Mouse (Mus musculus) hindbrain, embryonic 14.5 days (tissue): ENCODE results near the gene Ly6g6f. TPM values are rescaled to one million over a fixed set of nuclear protein-coding genes. Genes with fewer than 3 reads are reported as not detected.

Source experiments
- ATAC-seq: fragments of 200-750 bp; cut with Nextera tagmentation; 2 replicates; pipeline ENCODE4 v1.8.0; 2017; ENCODE audit warnings: moderate number of reproducible peaks, mild to moderate bottlenecking, moderate TSS enrichment, moderate library complexity; ENCODE audit not compliant: low FRiP score
- DNase-seq: peaks from one replicate; pipeline ENCODE4 v3.0.0-alpha.2; 2015; ENCODE audit warnings: low spot score
- H3K27ac ChIP-seq: fragments of 300-500 bp; sonication (generic); 2 replicates; pipeline ENCODE4 v1.5.1; 2014; ENCODE audit warnings: mild to moderate bottlenecking, moderate library complexity
- H3K27me3 ChIP-seq: fragments of 300-500 bp; sonication (generic); 2 replicates; pipeline ENCODE4 v1.6.1; 2014; ENCODE audit warnings: mild to moderate bottlenecking, low read length, mixed read lengths; ENCODE audit not compliant: control insufficient read depth, insufficient read depth
- H3K36me3 ChIP-seq: fragments of 300-500 bp; sonication (generic); replicated peaks from 2 replicates; pipeline ENCODE4 v1.6.1; 2014; ENCODE audit not compliant: control insufficient read depth, insufficient read depth
- H3K4me1 ChIP-seq: fragments of 300-500 bp; sonication (generic); replicated peaks from 2 replicates; pipeline ENCODE4 v1.6.1; 2014; ENCODE audit warnings: antibody characterized with exemption, low read length, mixed read lengths; ENCODE audit not compliant: control insufficient read depth, insufficient read depth
- H3K4me2 ChIP-seq: fragments of 300-500 bp; sonication (generic); replicated peaks from 2 replicates; pipeline ENCODE4 v1.6.1; 2014; ENCODE audit warnings: mild to moderate bottlenecking, moderate library complexity
- H3K4me3 ChIP-seq: fragments of 300-500 bp; sonication (generic); replicated peaks from 2 replicates; pipeline ENCODE4 v1.5.1; 2014; ENCODE audit warnings: mild to moderate bottlenecking, low read length
- H3K9ac ChIP-seq: fragments of 300-500 bp; sonication (generic); 2 replicates; pipeline ENCODE4 v1.6.1; 2014
- H3K9me3 ChIP-seq: fragments of 300-500 bp; sonication (generic); 2 replicates; pipeline ENCODE4 v1.6.1; 2016; ENCODE audit warnings: low read length; ENCODE audit not compliant: control insufficient read depth
- WGBS: fragments of 180-500 bp; shearing (Covaris S2); extraction: QIAGEN DNeasy Blood & Tissue Kit; methylation state at CpG from one replicate; pipeline ENCODE4 v1.1.7; 2014; 5-methylcytosine and 5-hydroxymethylcytosine counted together
- polyA plus RNA-seq: library from polyadenylated mRNA; unstranded; fragments of >200 nt; fragmentation: Nextera tagmentation; extraction: Ambion mirVana; gene quantifications from 2 replicates; pipeline ENCODE4 v1.2.1, GENCODE M21; 2014

Gene Ly6g6f
- polyA plus RNA-seq, 1 experiment from 2014 or later = 0.23 TPM

DNA sequence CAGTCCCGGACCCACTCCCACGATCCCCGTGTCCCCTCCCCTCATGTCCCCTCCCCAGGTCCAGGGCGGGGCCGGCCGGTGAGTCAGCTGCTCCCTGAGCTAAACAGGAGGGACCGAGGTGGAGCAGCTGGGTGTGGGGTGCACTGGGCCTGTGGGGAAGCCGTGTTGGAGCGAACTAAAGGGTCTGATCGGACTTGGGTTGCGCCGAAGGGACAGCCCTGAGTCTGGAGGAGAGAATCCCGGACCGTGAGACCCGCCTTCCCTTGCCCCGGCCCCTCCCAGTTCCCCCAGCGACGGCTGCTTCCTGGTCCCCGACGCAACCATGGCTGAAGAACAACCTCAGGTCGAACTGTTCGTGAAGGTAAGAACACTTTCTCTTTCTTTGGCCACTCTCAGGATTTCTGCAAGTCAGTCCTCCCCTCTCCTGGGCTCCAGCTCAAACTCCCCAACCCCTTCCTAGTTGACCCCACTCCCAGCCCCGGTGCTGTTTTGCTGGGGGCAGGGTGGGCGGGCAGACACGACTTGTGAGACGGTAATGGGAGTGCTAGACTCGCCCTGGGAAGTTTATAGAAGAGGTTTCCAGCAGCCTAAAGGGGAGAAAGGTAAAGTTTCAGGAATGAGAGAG, 35.2 kb downstream of the Ly6g6f start:
- Histone ChIP-seq H3K4me2 (peak overlapping the region; percentile 59), H3K36me3 (0 out of 2 replicates have a peak, but pooled peaks cover 10% of the 10 kb centered on the region), H3K9me3 (no peaks in the 10 kb centered on the region), H3K27ac (peak overlapping the region; percentile 88), H3K9ac (peak overlapping the region; percentile 62), H3K4me1 (peaks cover 27% of the 10 kb centered on the region), H3K27me3 (no peaks in the 10 kb centered on the region), H3K4me3 (peak overlapping the region; percentile 39)
- 1% methylated on average over 27 of the region's 27 CpGs for WGBS
- no peak for DNase-seq
- no peak for ATAC-seq

DNA sequence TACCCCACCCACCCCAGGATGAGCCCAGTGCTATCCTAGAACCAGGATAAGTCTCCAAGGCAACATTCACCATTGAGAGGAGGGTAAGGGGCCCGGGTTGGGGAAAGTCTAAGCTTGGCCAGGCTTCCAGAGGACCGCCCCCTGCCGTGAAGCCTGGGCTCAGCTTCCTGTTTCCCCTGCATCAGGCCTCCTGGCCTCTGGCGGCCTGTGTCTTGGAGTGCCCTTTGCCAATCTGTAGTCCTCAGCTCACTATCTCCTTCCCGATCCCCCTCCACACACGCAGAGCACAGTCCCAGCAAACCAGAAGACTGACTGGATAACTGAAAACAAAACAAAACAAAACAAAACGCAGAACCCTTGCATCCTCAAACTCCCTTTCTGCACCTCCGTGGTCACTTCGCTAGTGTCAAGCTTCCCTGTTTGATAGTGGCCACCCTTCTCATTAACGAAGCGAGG, 35.8 kb downstream of the Ly6g6f start, which contains the start of gene Clic1:
TSS of gene Clic1 (plus strand) at position 406 of the 456 bp plus-strand sequence.
- Histone ChIP-seq H3K9ac (peak within 1 kb of the TSS; percentile 62), H3K4me2 (peak within 1 kb of the TSS; percentile 59), H3K4me3 (peak within 1 kb of the TSS; percentile 39), H3K27ac (peak within 1 kb of the TSS; percentile 88), H3K27me3 (no peaks in the 10 kb centered on the region), H3K36me3 (0 out of 2 replicates have a peak, but pooled peaks cover 10% of the 10 kb centered on the region), H3K4me1 (peaks cover 27% of the 10 kb centered on the region), H3K9me3 (no peaks in the 10 kb centered on the region)
- DNase-seq = peak; percentile 65
- ATAC-seq = peak; percentile 1; the same call in 1 of the 2 replicates
- WGBS = 5% methylated on average over 11 of the region's 11 CpGs

DNA sequence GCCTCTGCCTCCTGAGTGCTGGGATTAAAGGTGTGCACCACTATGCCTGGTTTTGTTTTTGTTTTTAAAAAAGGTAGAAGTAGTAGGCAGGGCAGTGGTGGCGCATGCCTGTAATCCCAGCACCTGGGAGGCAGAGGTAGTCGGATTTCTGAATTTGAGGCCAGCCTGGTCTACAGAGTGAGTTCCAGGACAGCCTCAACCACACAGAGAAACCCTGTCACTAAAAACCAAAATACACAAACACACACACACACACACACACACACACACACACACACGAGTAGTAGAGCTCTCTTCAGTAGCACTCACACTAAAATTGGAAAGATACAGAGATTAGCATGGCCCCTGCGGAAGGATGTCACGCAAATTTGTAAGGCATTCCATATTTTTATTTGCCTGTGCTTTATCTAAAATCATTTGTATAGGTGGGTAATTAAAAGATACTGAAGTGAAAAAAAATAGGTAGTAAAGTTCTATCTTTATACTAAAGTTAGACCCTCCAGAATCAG, 36.4 kb downstream of the Ly6g6f start:
- H3K4me3 ChIP-seq = no peak overlapping the region
- peaks cover 27% of the 10 kb centered on the region for H3K4me1 ChIP-seq
- no peak for ATAC-seq
- H3K9me3 ChIP-seq = no peaks in the 10 kb centered on the region
- peak overlapping the region; percentile 59 for H3K4me2 ChIP-seq
- no peak for DNase-seq
- H3K27me3 ChIP-seq = no peaks in the 10 kb centered on the region
- H3K27ac ChIP-seq = peak overlapping the region; percentile 88; the same call in 1 of the 2 replicates
- 0 out of 2 replicates have a peak, but pooled peaks cover 6% of the 10 kb centered on the region for H3K36me3 ChIP-seq
- WGBS = 74% methylated on average over 5 of the region's 5 CpGs
- no peak overlapping the region for H3K9ac ChIP-seq

DNA sequence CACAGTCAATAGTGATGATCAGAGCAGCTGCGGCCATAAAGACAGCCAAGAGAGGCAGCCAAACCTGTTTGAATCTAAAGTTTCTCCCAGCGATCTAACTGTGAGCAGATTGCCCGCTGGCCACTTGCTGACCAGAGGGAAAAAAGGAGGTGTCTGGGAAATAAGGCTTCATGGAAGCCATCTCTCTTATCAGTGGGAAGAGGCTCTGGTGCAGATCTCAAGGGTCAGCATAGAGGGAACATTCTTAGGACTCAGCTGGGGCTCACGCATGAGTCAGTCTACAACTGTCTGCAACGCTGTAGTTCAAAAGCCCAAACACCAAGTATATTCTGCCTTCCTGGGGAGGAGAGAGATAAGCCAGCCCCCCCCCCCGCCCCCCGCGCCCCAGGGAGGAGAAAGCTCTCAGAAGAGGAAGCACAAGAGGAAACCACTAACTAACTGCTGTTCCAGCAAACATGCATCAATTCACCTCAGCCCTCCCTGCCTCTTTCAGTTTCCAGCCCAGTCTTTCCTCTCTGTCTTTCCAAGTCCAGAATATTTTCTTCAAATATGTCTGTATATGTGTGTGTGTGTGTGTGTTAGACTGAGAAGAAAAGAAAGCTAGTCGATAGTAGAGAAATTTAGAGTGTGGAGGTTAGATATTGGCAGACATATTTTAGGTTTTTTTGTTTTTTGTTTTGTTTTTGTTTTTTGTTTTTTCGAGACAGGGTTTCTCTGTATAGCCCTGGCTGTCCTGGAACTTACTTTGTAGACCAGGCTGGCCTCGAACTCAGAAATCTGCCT, 37.1 kb downstream of the Ly6g6f start:
- no peak overlapping the region for H3K4me3 ChIP-seq
- ATAC-seq (no peak), DNase-seq (no peak)
- H3K9me3 ChIP-seq = no peaks in the 10 kb centered on the region
- H3K4me2 ChIP-seq = no peak overlapping the region
- H3K4me1 ChIP-seq = peaks cover 27% of the 10 kb centered on the region
- WGBS = 39% methylated on average over 11 of the region's 11 CpGs
- H3K27ac ChIP-seq = peak overlapping the region; percentile 14; the same call in 1 of the 2 replicates
- 0 out of 2 replicates have a peak, but pooled peaks cover 4% of the 10 kb centered on the region for H3K36me3 ChIP-seq
- H3K9ac ChIP-seq = no peak overlapping the region
- no peaks in the 10 kb centered on the region for H3K27me3 ChIP-seq

DNA sequence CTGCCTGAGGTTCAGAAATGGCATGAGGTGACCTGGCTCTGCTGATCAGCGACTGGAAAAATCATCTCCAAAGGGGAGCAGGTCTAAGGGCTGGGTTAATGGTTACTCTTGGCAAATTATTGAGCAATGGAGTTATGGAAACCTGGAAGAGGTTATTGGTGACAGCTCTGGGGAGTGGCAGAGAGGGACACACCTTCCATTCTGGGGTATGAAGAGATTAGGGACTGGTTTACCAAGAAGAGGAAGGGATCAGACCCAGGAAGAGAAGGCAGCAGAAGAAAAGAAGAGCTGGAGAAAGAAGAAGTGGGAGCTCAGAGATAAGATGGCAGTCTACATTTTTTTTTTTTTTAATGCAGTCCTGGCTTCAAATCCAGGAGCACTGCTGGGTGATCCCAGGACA, 37.7 kb downstream of the Ly6g6f start:
- DNase-seq = no peak
- no peaks in the 10 kb centered on the region for H3K27me3 ChIP-seq
- peaks cover 27% of the 10 kb centered on the region for H3K4me1 ChIP-seq
- H3K9ac ChIP-seq = no peak overlapping the region
- H3K9me3 ChIP-seq = no peaks in the 10 kb centered on the region
- no peak for ATAC-seq
- H3K4me3 ChIP-seq = no peak overlapping the region
- H3K27ac ChIP-seq = no peak overlapping the region
- H3K4me2 ChIP-seq = no peak overlapping the region
- H3K36me3 ChIP-seq = 0 out of 2 replicates have a peak, but pooled peaks cover under 1% of the 10 kb centered on the region
- WGBS = 50% methylated on average over 1 of the region's 1 CpGs

DNA sequence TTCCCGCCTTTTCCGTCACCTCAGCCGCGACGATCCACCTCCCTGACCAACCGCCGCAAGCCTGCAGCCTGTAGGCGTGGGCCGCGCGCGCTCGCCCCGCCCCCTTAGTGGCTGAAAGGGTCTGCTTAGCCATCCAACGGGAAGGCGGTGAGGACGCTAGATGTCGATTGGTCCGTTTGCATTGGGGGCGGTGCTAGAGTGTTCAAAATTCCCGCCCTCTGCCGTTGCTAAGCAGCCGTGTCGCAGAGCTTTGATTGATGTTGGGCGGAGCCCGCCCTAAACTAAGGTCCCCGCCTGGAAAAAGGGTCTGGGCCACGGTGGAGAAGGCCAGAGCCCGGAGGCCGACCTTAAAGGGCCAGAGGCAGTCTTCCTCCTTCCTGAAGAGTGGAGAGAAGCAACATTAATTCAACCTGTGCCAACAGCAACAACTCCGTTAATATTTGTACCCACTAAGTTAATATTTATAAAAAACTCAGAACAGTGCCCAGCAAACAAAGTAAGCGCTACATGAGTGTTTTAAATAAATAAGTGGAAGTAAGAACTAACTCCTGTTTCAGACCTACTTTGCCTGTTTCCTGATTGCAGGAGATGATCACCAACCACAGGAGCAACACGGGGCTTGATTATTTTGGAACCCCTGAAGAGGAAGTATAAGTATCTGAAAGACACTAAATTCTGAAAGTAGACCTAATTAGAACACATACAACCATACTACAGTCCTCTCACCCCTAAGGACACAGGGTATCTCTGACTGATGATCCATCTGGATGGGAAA, 38.5 kb downstream of the Ly6g6f start, which contains the start of gene Msh5:
TSS of gene Msh5 (minus strand) at position 65 of the 775 bp plus-strand sequence.
- 2% methylated on average over 33 of the region's 33 CpGs for WGBS

DNA sequence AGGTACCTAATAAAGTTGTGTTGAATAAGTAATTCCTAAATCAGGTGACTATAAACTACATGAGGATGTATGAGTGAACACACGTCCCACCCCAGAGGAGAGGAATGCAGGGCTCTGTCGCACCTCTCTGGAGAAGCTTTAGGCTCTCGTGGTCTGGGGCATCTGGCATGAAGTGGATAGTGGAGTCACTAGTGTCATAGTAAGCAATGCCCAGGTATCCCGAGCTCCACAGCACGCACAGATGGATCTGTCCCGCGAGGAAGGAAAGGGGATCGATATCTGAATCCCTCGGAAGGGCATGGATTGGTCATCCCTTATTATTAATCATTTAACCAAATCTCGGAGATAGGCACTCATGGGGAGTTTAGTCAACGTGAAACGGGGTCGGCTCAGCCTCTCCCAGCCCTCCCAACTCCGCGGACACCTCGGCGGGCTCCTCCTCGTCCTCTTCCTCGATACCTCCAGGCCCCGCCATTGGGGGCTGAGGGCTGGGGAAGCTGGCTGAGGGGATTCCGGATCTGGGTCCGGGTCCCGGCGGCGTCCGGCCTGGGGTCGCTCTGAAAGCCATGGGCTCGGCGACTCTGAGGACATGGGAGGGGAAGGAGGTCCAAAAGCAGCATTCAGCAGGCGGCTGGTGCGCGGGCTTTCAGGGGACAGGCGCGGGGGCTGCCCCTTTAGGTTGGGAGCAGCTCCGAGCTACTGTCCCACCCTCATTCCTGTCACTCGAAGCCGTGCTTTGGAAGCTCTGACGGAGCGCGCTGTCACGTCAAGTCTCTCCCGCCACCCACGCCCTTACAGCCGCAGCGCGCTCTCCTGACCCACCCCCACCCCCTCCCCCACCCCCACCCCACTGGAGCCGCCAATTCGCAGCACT, 39.4 kb downstream of the Ly6g6f start:
- Histone ChIP-seq H3K9ac (peak overlapping the region; percentile 84), H3K27me3 (no peaks in the 10 kb centered on the region), H3K4me3 (peak overlapping the region; percentile 56), H3K4me2 (peak overlapping the region; percentile 99), H3K4me1 (peaks cover 19% of the 10 kb centered on the region), H3K27ac (peak overlapping the region; percentile 43; the same call in 1 of the 2 replicates), H3K9me3 (no peaks in the 10 kb centered on the region), H3K36me3 (no peaks in the 10 kb centered on the region)
- WGBS = 6% methylated on average over 42 of the region's 48 CpGs
- no peak for DNase-seq
- ATAC-seq = peak; percentile 69; the same call in 1 of the 2 replicates

More for the DNA sequence above, 38.5 kb downstream of the Ly6g6f start, which contains the start of gene Msh5:
- Histone ChIP-seq H3K36me3 (no peaks in the 10 kb centered on the region), H3K4me2 (peak within 1 kb of the TSS; percentile 99), H3K9ac (peak within 1 kb of the TSS; percentile 84), H3K27ac (peak within 1 kb of the TSS; percentile 43; the same call in 1 of the 2 replicates), H3K27me3 (no peaks in the 10 kb centered on the region), H3K4me3 (peak within 1 kb of the TSS; percentile 56), H3K4me1 (peaks cover 27% of the 10 kb centered on the region), H3K9me3 (no peaks in the 10 kb centered on the region)
- ATAC-seq (peak; percentile 98), DNase-seq (peak; percentile 97)
